Mouse (Mus musculus) brain, embryonic 14.5 days (tissue): ENCODE measurements at regions not wholly inside any gene's neighbourhood (a gene's known extent, or its start where the extent isn't known, plus 50 kb on each side); places are given as distances from the start of the nearest gene placed in this dataset.
A peak's percentile ranks its signal among the peaks of the same experiment; 100 is the strongest.

ENCODE experiments used
- DNase-seq: peaks from one replicate; pipeline ENCODE4 v3.0.0-alpha.2; 2011; ENCODE audit warnings: low read depth
- CTCF ChIP-seq: fragments of 200-500 bp; IDR thresholded peaks from 2 replicates; pipeline ENCODE4 v1.5.1; 2012; ENCODE audit warnings: inconsistent platforms, mild to moderate bottlenecking, moderate library complexity, borderline replicate concordance; ENCODE audit not compliant: insufficient read depth, insufficient read length; ENCODE audit errors: extremely low read depth
- POLR2A ChIP-seq: fragments of 200-500 bp; IDR thresholded peaks from 2 replicates; pipeline ENCODE4 v1.6.1; 2012; ENCODE audit warnings: mild to moderate bottlenecking, inconsistent platforms, borderline replicate concordance; ENCODE audit not compliant: poor library complexity, insufficient read depth, insufficient read length, severe bottlenecking; ENCODE audit errors: extremely low read depth

- no peak for TF ChIP-seq POLR2A
Measured at GRCm38 (mm10) chr12:17601245-17602023, 56.8 kb downstream of the Odc1 start.

GRCm38 (mm10) chr12:17603576-17603975 is 59.0 kb downstream of the Odc1 start:
- DNase-seq = no peak
- TF ChIP-seq CTCF (no peak), POLR2A (no peak)

More at GRCm38 (mm10) chr12:17601245-17602023, 56.8 kb downstream of the Odc1 start:
- DNase-seq = no peak

GRCm38 (mm10) chr12:17610384-17610783 is 65.8 kb downstream of the Odc1 start:
- TF ChIP-seq CTCF (no peak), POLR2A (no peak)
- no peak for DNase-seq

GRCm38 (mm10) chr12:17611988-17612387 is 67.4 kb downstream of the Odc1 start:
- TF ChIP-seq CTCF (no peak), POLR2A (no peak)

GRCm38 (mm10) chr12:17618300-17618699 is 72.4 kb upstream of the Hpcal1 start:
- TF ChIP-seq POLR2A (no peak), CTCF (no peak)
- DNase-seq = no peak

More at GRCm38 (mm10) chr12:17611988-17612387, 67.4 kb downstream of the Odc1 start:
- DNase-seq = no peak

GRCm38 (mm10) chr12:17620226-17620625 is 70.4 kb upstream of the Hpcal1 start:
- TF ChIP-seq CTCF (no peak), POLR2A (no peak)

GRCm38 (mm10) chr12:17621487-17621888 is 69.2 kb upstream of the Hpcal1 start:
- TF ChIP-seq CTCF (no peak), POLR2A (no peak)
- DNase-seq = peak; percentile 93

More at GRCm38 (mm10) chr12:17620226-17620625, 70.4 kb upstream of the Hpcal1 start:
- no peak for DNase-seq

GRCm38 (mm10) chr12:17622509-17623005 is 68.1 kb upstream of the Hpcal1 start:
- TF ChIP-seq POLR2A = no peak
- TF ChIP-seq CTCF = no peak
- DNase-seq = peak; percentile 51

GRCm38 (mm10) chr12:17626043-17626442 is 64.6 kb upstream of the Hpcal1 start:
- DNase-seq = peak; percentile 70
- TF ChIP-seq POLR2A (no peak), CTCF (no peak)

GRCm38 (mm10) chr12:17631161-17631560 is 59.5 kb upstream of the Hpcal1 start:
- no peak for TF ChIP-seq POLR2A
- TF ChIP-seq CTCF = no peak
- no peak for DNase-seq

GRCm38 (mm10) chr12:17636146-17636545 is 54.5 kb upstream of the Hpcal1 start:
- DNase-seq = peak; percentile 31
- TF ChIP-seq POLR2A (no peak), CTCF (no peak)

GRCm38 (mm10) chr12:17636590-17636989 is 54.1 kb upstream of the Hpcal1 start:
- DNase-seq = peak; percentile 40
- TF ChIP-seq POLR2A = no peak
- no peak for TF ChIP-seq CTCF
